Mouse (Mus musculus): Measurements from ENCODE around the gene Gm44503.

The Gm44503 gene

DNA sequence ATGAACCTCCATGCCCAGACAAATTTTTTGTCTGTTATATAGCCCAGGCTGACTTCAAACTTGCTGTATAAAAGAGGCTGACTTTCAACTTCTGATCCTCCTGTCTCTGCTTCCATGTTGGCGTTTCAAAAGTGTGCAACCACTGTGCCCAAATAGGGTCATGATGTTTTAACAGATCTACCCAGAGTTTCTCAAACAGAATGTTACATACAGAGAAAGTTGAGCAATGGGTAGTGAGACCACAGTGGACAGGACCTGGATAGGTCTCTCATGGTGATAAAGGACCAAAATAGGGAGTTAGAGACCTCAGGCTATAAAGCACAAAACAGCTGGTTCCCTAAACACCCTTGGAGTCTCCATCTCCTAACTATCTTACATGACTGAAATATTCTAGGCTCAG lies 71.8 kb downstream of the Gm44503 start:
- DNase-seq (ENCODE audit: low read depth): no peak

DNA sequence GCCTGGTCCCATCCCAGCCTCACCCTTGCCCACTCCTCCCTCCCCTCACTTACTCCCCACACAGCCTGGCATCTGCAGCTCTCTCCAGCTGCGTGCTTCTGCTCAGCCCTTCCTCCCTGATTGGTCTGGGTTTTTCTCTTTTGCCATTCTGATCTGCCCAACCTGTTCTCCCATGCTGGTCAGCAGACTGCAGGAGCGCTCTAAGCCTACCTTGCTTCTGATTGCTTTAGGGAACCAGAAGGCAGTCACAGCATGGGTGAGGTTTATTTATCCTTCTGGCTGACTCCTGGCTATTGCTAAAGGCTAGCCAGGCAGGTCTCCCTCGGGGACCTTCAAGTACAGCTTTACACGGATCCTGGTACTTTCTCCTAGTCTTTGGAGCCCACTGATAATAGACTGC lies 72.8 kb downstream of the Gm44503 start:
- no peak for DNase-seq (ENCODE audit: low read depth)

DNA sequence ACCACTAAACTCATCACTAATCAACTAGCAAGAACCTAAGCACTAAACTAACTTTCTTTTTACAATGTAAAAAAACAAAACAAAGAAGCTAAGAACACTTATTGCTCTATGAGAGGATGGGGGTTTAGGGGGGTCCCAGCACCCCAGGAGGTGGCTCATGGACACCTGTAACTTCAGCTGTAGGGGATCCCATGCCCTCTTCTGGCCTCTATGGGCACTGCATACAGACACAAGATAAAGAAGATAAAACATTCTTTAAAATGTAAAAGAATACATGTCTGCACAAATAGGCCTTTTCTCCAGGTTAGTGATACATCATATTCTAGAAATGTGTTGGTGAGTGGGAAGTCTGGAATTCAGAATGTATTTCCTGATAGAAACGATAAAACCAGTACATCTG lies 74.8 kb downstream of the Gm44503 start:
- no peak for DNase-seq (ENCODE audit: low read depth)

DNA sequence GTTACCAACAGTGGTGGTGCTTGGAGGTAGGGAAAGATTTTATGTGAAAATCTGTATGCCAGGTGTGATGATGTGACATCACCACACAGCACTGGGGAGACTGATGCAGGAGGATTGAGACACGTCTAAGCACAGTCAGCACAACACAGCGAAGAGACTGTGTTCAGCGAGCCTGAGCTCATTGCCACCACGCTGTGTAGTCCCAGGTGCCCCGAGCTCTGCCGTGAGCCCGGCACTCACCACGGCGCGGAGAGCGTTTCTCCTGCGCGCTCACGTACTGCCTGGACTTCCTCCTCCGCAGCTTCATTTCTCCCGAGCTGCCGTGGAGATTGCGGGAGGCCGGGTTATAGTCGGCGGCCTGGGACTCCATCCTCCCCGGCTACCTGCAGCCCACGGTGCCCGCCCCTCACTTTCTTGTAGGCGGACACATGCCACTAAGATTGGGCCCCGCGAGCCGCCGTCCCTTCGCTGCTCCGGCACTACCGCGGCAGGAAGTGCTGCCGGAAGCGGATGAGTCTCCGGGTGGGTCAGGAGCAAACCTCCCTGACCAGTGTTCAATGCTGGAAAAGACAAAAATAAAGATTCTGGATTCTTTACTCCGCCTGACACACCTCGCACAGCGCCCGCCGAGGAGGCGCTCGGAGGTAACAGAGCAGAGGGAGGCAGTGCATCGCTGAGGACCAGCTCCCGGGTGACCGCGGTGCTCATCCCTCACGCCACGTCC lies 80.7 kb downstream of the Gm44503 start:
- peak; percentile 91 for DNase-seq (ENCODE audit: low read depth)

DNA sequence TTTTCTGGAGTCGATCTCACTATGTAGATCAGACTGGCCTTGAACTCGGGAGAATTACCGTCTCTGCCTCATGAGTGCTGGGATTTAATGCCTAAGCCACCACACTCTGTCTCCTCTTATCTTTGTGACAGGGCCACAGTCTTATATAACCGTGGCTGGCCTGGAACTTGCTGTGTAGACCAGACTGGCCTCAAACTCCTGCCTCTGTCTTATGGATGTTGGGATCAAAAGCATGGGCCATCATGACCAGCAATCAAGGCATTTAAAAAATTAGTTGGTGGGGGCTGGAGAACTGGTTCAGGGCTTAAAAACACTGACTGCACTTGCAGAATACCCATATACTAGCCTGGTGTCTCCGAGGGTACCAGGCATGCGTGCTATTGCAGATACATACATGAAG lies 81.4 kb downstream of the Gm44503 start, which contains the start of gene Pigb:
Pigb (minus strand) TSS at position 299 of the 400 bp plus-strand sequence.
- DNase-seq (ENCODE audit: low read depth): no peak

DNA sequence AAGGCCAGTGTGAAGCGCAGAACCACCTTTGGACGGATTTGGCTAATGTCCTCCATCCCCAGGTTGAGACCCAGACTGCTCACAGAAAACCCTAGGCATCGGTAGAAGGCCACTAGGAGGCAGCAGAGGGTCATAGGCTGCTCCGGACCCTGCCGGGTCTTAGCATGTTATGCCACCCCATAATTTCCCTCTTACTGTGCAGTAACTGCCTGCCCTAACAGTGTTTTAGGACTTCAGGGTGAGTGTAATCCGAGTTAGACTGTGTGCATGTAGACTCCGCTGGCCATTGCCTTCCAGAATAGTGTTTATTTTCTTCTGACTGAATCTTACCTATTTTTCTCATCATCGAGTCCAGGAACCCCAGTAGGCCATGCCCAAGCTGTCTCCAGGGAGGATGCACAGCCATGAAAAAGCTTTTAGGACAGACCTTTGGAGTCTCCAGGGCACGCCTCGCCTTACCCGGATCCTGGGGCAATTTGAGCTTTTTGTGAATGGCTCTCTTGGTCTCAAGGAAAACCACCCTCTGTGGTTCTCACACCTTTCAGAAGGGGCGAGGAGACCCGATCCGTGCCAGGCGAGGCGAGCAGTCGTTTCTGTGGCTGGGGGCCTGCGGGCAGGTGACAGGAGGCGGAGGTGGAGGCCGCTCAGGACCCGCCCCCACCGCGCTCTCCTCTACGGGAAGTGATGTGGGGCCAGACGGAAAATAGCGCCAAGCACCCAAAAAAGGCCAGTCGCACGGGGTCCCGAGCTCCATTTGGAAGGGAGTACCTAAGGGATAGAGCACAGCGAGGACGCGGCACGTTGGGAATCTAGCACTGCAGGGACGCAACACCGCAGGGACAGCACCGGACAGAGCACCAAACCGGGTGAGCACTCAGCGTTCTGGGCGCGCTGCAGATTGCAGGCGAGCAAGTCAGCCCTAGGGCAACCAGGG lies 85.8 kb downstream of the Gm44503 start, which contains the start of gene Rab27a:
Rab27a (plus strand) TSS at position 709 of the 934 bp plus-strand sequence.
- peak; percentile 94 for DNase-seq (ENCODE audit: low read depth)

DNA sequence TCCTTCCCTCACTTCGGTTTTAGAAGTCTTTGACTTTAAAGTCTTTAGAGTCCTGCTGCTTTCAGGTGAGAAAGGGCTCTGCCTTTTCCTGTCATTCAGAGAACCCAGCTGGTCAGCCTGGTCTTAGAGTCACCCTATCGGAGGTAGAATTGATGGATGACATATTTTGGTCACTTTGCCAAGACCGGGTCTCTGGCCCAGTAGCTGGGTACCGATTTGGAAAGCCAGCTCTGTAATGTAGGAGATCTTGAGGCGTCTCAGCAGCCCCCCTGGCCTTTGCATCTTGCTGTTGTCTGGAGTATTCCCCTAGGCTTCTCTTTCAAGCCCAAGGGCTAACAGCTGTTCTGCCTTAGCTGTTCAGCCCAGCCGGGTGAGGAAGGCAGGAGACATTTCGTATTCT lies 86.6 kb downstream of the Gm44503 start:
- peak; percentile 30 for DNase-seq (ENCODE audit: low read depth)

DNA sequence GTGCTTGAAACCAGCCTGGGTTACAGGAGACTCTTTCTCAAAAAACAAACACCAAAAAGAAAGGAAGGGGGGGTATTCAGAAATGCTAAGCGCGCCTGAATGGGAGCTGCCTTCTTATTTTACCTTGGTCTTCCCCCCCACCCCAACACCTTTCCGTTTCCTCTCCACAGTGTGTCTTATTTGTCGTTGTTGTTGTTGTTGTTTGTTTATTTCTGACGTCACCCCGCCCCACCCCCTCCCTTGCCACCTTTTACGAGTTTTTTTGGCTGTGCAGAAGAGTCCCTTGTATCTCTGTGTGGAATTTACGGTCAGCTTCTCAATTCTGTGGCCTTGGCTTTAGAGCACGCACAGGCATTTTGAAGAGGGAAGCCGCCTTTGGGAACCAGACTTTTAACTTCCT lies 87.1 kb downstream of the Gm44503 start:
- DNase-seq (ENCODE audit: low read depth): no peak

DNA sequence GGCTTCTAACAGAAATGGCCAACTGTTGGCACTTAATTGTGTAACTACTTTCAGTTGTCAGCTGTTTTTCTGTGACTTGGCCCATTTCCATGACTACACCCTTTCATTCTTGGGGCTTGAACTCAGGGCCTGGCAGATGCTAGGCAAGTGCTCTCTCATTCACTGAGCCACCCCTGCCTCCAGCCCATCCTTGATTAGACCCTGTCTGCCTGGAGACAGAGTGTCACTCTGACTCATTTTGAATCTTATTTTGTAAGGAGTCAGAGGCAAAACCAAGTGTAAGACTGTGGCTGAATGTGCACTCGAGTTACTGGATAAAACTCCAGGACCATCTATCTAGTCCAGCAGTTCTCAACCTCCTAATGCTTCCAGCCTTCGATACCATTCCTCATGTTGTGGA lies 89.3 kb downstream of the Gm44503 start:
- no peak for DNase-seq (ENCODE audit: low read depth)

DNA sequence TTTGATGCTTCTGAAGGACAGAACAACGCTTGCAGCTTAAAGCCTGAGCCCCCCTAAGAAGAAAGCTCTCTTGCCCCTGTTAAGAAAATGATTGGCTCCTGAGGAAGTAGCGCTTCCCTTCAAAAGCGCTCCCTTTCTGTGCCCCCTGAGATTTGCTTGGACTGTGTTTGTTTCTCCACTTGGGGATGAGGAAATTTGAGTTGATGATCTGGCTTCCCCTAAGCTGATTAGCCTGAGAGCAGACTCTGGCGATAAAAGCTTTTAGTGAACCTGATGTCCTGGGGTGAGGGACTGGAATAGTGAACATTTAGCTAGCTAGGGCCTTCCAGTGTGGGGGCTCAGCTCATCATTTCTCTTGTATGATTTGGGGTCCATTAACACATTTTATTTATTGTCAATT lies 90.3 kb downstream of the Gm44503 start:
- no peak for DNase-seq (ENCODE audit: low read depth)

DNA sequence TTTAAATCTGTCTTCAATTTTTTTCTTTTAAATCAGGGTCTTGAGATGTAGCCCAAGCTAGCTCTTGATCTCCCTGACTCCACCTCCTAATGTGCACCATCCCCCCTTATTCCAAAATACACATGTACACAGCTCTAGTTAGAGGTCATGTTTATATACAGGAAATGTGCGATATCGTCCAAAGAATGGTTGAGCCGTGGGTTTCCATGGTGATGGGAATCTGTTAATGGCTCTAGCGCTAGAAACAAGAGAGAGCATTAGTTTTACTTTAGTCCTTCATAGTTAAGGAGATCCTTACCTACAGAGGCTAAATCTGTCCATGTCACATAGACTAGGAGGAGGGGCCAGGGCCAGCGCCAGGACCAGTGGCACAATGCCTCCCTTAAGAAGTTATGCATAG lies 91.2 kb downstream of the Gm44503 start:
- no peak for DNase-seq (ENCODE audit: low read depth)

DNA sequence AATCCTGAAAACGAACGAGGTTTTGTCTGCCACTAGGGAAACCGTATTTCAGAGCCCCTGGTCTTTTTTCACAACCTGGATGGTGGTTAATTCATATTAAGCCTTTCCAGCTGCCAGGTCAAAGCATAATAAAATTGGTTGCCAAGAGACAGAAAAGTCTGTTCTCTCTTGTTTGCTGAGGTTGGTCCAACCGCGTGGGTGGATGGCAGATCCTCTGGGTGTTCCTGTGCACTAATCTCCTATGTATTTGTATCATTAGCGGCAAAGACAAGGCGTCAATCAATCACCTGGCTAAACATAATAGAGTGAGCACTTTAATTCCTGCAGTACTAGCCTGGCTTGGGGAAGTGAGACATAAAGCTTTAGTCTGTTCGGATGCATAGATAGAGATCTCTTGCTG lies 92.0 kb downstream of the Gm44503 start:
- DNase-seq (ENCODE audit: low read depth): no peak

DNA sequence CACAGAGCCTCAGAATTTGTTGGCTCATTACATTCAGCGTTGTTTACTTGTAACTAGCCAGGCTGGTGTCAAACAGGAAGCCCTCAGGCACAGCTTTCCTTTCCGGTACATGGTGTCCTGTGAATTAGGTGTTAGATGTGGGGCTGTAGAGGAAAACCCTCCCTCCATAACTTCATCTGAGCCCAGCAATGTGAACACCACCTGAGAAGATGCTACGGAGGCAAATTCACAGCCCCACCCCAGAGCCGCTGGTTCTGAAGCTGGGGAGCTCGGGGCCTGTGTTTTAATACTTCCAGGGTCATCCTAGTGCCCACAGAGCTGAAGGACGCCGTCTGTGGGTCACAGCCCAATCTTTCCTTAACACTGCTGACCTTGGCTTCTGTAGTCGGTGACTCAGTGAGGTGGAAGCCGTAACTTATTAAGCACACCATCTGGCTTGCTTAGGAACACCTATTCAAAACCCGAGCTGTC lies 96.8 kb downstream of the Gm44503 start:
- DNase-seq (ENCODE audit: low read depth): peak; percentile 54

DNA sequence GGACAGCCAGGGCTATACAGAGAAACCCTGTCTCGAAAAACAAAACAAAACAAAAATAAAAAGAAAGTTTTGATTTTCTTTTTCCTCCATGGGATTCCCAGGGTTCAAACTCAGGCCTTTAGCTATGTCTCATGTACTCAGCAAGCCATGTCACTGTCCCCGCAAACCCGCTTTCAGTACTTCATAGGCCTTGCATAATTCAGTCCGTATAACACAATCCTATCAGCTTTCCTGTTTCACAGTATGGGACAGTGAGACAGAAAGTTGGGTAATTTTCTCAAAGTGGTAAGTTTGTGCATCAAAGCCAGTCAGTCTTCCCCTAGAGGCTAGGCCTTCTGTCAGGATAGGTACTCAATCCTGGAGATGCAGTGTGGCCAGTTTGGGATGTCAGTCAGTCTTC lies 100.6 kb downstream of the Gm44503 start:
- DNase-seq (ENCODE audit: low read depth): no peak

DNA sequence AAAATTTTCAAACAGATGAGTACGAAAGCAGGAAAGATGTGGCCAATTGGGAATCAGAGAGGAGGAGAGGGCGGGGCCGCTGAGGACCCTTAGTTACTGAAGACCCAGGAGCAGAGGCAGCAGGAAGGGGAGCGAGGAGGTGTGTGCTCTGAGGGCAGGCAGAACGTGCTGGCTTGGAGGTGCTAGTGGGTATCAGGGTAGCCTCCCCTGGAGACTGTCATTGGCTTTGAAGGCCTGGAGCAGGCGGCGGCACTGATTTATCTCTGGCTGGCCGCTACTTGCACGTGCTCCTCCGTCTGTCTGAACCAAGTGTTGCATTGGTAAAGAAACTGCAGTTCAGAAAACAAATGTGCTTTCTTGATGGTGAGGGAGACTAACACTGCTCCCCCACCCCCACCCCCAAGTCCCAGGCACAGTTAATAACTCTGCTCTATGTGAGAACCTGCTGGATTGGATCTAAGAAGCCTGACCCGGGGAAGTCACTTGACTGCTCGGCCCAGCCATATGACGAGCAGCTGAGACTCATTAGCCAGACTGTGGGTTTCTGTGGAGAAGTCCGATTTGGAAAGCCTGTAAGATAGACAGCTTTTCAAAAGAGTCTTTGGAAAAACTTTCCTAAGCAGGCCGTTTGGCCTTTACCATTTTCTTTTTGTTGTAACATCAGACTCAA lies 105.1 kb downstream of the Gm44503 start:
- DNase-seq (ENCODE audit: low read depth): no peak

All from naive thymus-derived CD4-positive, alpha-beta T cell, adult 2 months (primary cell).